Mouse (Mus musculus): ENCODE results near the gene Gk.

Gene Gk

DNA sequence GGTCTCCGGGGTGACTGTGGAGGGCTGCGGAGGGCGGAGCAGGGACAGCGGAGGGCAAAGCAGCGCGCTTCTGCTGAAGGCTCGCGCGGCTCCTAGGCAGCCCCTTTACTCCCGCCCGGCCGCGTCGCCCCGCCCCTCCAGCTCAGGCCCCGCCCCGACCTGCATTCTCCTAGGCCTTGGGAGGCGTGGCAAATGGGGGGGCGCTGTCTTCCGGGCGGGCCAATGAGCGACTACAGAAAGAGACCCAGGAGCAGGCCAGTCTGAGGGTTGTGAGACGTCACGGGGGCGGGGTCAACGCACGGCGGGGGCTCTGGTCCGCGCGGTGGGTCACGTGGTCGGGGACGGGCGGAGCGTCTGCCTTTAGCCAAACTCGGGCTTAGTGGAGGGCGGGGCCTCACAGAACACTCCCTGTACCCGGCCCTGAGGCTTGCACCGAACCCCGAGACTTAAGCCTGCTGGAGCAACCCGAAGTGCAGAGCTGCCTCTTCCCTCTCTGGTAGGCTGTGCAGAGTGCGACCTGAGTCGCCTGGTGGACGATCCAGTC lies at the start of gene Gk:
Gk (minus strand) TSS at position 276 of the 544 bp plus-strand sequence.
- peak; percentile 90 for DNase-seq (ENCODE audit: low spot score)

DNA sequence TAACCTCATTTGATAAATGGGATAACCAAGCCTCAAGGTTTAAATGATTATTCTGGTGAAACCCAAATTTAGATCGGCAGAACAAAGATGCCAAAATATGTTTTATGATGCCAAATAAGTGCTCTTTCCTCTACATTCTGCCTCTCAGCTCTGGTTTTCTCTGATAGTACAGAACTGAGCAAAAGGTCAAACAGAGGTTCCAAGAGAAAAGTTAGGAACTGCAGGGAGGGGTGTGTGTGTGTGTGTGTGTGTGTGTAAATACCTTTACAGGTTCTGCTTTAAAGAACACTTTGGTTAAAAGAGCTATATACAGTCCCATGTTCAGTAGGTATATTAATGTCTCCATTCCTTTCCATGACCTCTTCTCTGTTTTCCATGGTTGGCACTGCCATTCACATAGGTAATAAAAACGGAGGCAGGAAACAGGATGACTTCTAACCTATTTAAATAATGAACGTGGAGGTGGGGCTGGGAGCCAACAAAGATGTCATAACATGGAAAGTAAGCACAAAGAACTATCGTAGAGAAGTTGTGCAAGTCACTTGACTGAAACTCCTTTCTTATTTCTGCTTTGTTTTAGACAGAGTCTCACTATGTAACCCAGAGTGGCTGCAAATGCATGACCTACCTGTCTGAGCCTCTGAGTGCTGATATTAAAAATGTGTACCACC lies 28.2 kb upstream of the Gk start:
- no peak for DNase-seq (ENCODE audit: low spot score)

GRCm38 (mm10) chrX:85803006-85803405 lies 26.4 kb upstream of the Gk start:
- DNase-seq (ENCODE audit: low spot score): no peak

DNA sequence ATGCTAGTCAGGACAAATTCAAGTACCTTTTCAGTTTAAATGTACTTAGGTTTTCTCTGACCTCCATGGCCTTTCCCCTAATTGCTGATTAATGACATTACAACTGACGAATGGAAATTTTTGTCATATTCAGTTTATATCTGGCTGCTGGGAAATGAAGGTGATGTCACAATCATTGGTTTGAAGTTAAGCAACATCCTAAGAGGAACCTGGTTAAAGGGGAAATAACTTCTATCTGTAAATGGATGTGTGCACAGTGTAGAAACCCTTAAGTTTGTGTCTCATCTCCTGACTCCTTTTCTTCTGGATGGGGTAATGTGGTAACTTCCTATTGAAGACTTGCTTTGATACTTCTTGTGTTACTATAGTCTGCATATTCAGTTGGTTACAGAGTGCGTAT lies 20.8 kb upstream of the Gk start:
- no peak for DNase-seq (ENCODE audit: low spot score)

DNA sequence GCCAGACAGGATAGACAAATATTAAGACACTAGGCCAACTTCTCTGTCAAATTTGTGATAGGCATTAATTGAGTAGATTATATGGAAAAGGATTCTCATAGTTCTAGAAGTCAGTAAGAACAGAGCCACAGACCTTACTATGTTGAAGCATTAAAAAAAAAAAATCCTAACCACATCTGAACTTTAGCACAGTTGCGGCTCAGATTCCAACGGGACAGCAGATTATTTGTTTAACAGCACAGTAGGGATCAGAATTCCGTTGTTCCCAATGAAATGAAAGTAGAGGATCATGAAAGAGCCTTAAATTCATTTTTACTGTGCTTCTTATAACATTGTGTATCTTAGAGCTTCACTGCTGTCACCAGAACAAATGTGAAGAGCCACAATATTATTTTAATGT lies 1.7 kb upstream of the Gk start:
- DNase-seq (ENCODE audit: low spot score): no peak

DNA sequence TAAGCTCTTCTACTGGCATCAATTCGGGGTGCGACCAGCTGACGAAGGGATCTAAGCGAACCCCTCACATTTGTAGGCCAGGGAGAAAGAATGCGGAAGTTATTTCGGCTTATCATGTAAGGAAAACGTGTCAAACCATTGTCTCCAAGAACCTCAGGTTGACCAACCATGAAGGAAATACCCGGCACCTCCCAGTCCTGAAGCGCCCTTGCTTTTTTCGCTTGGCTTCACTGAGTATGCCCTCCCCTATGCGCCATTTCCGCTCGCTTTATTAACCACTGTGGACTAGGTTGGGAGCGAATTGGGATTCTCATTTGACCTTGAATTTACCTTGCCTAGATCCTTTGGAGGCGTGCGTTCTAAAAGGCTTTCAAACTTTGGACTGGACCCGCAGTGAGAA lies 522 bp upstream of the Gk start:
- DNase-seq (ENCODE audit: low spot score): peak; percentile 21

DNA sequence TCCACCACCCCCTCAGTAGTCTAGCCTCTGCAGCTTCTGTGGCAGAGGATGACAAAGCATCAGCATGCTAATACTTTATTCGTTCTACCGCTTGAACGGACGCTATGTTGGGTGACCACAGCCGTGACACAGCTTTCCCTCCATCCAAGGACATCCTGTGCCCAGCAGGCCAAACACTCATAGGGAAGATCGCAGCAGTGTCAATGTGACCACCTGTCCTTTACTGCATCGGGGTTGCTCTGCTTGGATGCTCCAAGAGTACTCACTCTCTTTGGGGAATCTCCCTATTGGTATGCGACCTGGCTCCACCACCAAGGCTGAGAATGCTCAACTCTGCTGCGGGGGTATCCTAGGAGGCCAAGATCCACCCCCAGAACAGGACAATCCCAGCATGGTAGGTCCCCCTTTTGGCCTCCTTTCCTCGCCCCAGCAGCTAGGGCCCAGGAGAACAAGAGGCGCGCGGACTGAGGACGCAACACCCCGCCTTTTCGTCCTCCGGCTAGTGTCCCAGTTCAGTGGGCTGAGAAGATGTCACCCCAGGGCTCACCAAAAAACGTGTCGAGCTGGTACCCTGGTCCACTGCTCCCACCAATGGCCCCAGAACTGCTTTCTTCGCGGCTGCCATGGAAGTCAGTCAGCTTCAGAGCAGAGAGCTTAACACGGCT lies 608 bp downstream of the Gk start:
- peak; percentile 10 for DNase-seq (ENCODE audit: low spot score)

DNA sequence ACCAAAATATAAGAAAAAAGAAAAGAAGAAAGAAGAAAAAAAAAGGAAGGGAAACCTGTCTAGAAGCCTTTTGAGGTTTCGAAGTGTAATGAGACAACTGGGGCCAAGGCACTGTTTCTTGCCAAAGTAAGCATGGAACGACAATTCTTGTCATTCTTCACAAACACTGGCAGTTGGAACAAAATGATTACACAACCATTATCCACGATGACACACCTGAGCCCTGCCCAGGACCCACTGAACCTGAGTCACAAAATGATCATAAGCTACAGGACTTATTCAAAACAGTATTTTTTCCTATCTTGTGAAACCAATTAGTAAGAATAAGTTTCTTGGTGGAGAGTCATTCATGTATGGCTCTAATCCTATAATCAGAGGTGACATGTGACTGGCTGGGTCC lies 5.3 kb downstream of the Gk start:
- no peak for DNase-seq (ENCODE audit: low spot score)

DNA sequence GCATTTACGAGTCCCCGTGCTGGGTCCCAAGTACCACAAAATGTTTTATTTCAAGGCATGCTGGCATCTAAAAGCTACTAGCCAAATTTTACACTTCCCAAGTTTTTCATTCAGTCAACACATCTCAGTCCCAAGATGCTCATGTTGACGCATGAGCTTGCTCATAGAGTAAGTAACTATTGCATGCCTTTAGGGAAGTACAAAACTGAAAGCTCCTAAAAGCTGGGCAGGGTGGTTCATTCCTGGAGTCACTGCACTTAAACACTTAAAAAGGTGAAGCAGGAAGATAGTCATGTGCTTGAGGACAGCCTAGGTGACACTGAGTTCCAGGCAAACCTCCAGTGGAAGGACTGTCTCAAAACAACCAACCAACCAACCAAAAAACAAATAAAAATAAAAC lies 5.9 kb downstream of the Gk start:
- no peak for DNase-seq (ENCODE audit: low spot score)

- DNase-seq (ENCODE audit: low spot score): no peak
These were observed 8.0 kb downstream of the Gk start for GRCm38 (mm10) chrX:85768578-85768977.

DNA sequence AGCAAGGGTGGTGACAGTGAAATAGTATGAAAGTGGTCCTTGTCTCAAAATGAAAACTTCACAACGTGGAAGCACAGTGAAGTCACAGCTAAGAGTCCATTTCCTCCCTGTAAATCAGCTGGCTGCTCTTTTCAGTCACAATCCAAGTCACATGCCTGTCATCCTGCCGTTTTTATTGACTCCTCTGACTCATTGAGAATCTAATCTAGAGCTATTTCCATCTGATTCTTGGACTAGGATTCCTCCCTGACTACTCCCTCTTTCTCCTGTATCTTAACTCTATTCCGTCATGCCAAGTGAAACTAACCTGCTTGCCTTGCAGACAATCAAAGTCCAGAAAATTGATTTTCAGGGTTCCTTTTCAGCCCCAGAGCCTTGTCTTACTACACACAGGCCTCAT lies 20.6 kb downstream of the Gk start:
- no peak for DNase-seq (ENCODE audit: low spot score)

DNA sequence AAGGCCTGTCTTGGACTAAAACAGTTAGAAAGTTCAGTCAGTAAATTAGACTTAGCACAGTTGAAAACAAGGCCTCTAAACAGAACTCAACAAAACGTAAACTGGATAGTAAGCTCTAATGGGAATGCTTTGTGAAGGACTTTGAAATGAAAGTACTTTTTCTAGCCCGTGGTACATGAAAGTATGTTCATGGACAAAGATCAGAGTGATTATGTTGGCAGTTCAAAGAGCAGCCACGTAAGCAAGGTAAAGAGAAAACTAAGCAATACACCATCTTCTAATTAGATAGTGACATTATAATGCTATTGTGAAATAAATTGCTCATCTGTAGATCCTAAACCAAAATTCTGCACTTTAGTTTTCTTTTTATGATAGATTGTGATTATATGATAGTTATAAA lies 32.8 kb downstream of the Gk start:
- DNase-seq (ENCODE audit: low spot score): no peak

DNA sequence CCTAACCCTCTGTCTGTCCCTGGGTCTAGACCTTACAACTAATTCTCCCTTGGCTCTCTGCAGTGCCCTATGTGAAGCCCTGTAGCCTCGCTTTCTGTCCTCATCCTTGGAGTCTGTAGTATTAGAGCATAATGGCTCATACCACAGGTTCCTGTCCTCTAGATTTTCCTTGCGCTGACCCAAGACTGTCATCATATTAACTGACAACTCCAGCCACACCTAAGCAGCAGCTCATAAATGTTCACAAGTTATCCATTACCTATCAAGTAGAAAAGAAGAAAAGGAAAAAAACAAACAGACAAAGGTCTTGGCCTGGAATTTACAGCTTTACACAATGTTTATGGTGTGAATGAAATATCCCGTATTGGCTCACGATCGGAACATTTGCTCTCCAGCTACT lies 43.4 kb downstream of the Gk start:
- DNase-seq (ENCODE audit: low spot score): no peak

DNA sequence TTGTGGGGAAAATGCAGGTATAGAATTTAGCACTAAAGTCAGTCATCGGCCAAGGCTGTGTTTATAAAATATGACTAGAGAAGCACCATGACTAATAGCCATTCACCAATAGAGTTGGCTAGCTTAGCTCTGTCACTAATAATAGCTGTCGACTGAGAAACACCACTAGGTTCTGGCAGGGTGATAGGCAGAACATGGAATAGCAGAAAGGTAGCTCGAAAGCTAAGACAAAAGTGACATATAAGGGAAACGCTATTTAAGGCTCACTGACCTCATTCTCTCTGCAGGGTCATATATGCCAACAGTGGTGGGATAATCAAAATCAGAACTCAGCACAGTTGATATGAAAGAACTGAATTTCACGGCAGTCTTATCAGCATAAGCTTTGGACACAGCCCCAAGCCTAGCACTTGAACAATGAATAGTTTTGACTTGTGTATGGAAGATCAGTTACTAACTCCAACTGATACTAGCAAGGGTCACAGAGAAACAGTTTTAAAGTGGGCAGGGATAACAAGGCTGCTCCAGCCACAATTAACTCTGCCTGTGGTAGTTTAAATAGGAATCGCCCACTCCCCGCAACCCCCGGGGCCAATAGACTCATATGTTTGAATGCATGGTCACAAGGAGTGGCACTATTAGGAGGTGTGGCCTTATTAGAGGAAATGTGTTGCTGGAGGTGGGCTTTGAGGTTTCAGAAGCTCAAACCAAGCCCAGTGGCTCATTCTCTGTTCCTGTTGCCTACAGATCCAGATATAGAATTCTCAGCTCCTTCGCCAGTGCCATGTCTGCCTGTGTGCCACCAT lies 45.3 kb downstream of the Gk start:
- DNase-seq (ENCODE audit: low spot score): no peak

DNA sequence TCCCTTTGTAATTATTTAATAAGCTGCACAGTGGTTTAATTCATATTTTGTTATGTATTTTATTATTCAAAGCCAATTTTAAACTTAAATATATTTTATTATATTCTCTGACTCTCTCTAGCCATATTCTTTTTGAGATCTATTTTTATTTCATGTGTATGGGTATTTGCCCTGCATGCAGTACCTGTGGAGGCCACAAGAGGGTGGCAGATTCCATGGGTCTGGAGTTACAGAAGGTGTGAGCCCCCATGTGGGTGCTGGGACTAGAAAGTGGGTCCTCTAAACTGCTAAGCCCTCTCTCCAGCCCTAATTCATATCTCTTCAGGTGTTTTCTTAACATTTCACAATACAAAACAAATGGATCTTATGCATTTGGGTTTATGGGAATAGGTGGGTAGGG lies 55.4 kb downstream of the Gk start:
- peak; percentile 13 for DNase-seq (ENCODE audit: low spot score)

GRCm38 (mm10) chrX:85710399-85710798 lies 66.2 kb downstream of the Gk start:
- no peak for DNase-seq (ENCODE audit: low spot score)

GRCm38 (mm10) chrX:85705715-85706114 lies 70.9 kb downstream of the Gk start:
- no peak for DNase-seq (ENCODE audit: low spot score)

DNA sequence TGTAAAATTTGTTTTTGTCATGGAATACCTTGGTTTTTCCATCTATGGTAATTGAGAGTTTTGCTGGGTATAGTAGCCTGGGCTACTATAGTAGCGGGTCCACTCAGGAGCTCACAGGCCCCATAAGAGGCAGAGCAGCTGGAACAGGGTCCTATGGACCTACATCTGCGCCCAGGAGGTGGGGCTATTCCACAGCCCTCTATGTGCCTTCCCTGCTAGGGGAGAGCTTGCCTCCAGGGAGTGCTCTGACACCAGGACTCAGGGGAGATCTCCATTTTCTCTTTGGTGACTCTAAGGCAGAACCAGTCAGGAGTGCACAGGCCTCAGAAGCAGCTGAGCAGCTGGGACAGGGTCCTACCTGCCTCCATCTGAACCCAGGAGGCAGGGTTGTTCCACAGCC lies 92.9 kb downstream of the Gk start:
- no peak for DNase-seq (ENCODE audit: low spot score)

- no peak for DNase-seq (ENCODE audit: low spot score)
These were observed 94.5 kb downstream of the Gk start for GRCm38 (mm10) chrX:85682125-85682524.

DNA sequence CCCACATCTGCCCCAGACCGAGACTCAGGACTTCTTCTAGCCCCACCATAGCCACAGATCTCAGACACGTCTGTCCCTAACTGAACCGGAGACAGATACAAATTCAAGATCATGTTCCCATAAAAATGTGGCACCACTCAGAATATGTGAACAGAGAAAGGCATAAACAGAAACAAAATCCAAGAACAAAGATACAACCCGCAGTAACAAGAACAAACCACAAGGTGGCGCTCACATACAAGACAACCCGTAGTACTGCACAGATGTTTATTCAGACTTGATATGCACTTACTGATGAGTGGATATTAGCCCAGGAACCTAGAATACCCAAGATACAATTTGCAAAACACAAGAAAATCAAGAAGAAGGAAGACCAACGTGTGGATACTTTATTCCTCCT lies 99.8 kb downstream of the Gk start:
- peak; percentile 15 for DNase-seq (ENCODE audit: low spot score)
